Mouse (Mus musculus): ENCODE measurements around the gene Setdb1. TPM values are rescaled to one million over a fixed set of nuclear protein-coding genes. Genes with fewer than 3 reads are reported as not detected.
A peak's percentile ranks its signal among the peaks of the same experiment; 100 is the strongest.
"Not testable (repeated sequence)": the region's sequence is repeated elsewhere in the genome, so short reads cannot be mapped to it uniquely, and the experiment has no call there.

The Setdb1 gene
- polyA plus RNA-seq (2012; ENCODE audit: insufficient read depth, insufficient read length, low replicate concordance, missing spikeins), result not detected in 2 replicates

DNA sequence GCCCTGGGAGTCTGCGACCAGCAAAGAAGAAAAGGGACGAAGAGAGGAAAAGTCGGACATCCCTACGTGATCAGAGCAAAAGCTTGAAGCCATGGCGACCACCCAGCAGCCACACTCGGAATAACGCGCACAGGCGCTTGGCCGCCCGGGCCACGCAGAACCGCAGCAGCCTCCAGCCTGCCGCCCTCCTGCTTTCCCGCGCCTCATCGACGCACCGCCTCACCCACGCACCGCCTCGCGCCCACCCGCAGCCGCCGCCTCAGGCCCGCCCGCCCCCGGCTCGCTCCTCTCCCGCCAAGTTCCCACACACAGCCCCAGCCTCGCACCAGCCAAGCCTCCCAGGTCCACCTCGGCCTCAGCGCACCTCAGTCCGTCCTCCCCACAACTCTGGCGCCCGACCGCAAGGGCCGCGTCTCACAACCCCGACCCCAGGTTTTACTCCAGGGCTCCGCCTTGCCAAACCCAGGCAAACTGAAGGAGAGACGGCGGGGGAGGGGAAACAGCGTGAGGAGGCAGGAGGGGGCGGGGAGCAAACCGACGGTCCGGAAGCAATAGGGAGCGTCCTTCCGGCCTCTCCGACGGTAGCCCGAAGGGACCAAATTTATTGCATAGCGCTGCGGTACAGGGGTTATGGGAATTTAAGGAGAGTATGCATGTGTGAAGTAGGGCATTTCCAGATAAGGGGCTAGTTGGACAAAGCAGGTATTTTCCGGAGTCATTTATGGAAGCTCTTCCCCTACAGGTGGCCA is at the start of gene Setdb1:
TSS of gene Setdb1 (minus strand) at position 502 of the 749 bp plus-strand sequence.
- H3K4me3 ChIP-seq (ENCODE audit: insufficient read depth, low read depth, low read length), result peak within 1 kb of the TSS; percentile 68
- not testable (repeated sequence) for H3K27ac ChIP-seq (ENCODE audit: insufficient read depth, low read depth, low read length); H3K4me1 ChIP-seq (ENCODE audit: control insufficient read depth, insufficient read depth, low read length)
- under 1% methylated on average over 38 of the region's 57 CpGs for WGBS

DNA sequence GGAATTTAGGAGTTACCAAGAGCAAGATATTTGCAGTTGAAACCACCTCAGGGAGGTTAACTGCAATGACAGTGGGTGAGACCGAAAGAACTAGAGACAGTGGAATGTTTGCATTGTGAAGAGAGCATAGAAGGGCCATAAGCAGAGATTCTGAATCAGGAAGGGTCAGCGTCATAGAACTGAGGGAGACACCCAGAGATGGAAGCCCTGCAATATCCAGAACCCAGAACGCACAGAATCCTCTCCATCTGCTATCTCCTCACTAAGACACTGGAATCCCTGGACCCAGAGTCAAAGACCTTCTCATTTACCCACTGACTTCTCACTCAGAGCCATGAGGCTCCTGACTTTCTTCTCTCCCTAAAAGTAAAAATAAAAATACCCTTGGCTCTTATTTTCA is 45.7 kb upstream of the Setdb1 start, which contains the start of gene 4930558C23Rik:
TSS of gene 4930558C23Rik (minus strand) at position 101 of the 400 bp plus-strand sequence.
- WGBS, result 93% methylated on average over 3 of the region's 3 CpGs

DNA sequence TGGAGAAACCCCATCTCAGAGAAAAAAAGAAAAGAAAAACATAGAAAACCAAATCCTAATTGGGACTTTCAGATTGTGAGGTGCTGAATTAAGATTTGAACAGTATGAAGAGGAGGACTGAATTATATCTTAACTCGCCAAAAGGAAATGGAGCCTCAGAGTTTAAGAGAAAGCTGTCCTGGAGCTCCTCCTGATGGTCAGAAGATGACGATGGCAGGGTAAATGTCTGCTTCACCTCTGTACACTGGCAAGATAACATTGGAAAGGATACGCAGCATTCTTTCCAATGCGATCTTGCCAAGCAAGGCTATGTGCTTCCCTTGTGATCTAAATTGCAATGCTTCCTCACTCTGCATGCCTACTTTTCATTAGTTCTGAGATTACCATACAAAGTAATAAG is 37.4 kb upstream of the Setdb1 start:
- Histone ChIP-seq H3K27ac (ENCODE audit: insufficient read depth, low read depth, low read length) (no peak overlapping the region), H3K4me3 (ENCODE audit: insufficient read depth, low read depth, low read length) (no peak overlapping the region), H3K4me1 (ENCODE audit: control insufficient read depth, insufficient read depth, low read length) (no peaks in the 10 kb centered on the region)
- WGBS, result 81% methylated on average over 4 of the region's 4 CpGs
- TF ChIP-seq CTCF (IDR thresholded peaks at IDR 0.05; ENCODE audit: insufficient read depth, low read depth, low read length) (no peak), POLR2A (IDR thresholded peaks at IDR 0.05; ENCODE audit: insufficient read depth, low read depth, low read length) (no peak)

More for the DNA sequence above, 45.7 kb upstream of the Setdb1 start, which contains the start of gene 4930558C23Rik:
- H3K27ac ChIP-seq (ENCODE audit: insufficient read depth, low read depth, low read length), result no peak within 1 kb of the TSS
- H3K4me1 ChIP-seq (ENCODE audit: control insufficient read depth, insufficient read depth, low read length), result no peaks in the 10 kb centered on the region
- no peak within 1 kb of the TSS for H3K4me3 ChIP-seq (ENCODE audit: insufficient read depth, low read depth, low read length)
- TF ChIP-seq POLR2A (IDR thresholded peaks at IDR 0.05; ENCODE audit: insufficient read depth, low read depth, low read length), result no peak
- TF ChIP-seq CTCF (IDR thresholded peaks at IDR 0.05; ENCODE audit: insufficient read depth, low read depth, low read length), result no peak

DNA sequence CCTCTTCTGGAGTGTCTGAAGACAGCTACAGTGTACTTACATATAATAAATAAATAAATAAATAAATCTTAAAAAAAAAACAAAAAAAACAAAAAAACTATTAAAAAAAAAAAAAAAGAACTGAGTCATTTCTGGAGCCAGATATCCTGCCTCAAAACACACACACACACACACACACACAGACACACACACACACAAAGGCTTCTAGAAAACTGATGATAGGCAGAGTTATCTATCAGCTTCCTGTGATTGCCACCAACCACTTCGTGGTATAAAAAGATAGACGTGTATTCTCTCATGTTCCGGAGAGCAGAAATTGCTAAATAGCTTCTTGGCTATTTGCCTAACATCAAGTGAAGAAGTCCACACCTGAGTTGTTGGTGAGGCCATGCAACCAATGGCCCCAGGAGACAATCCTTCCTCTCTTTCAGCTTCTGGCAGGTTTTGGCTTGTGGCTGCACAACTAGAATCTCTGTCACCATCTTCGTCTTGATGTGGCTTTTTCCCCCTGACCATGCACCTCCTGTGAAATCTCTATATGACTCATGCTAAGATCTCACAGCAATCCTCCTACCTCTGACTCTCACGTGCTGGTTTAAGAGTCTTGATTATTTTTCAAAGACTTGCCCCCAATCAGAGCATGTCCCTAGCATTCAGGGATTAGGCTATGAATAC is 28.5 kb upstream of the Setdb1 start:
- TF ChIP-seq POLR2A (IDR thresholded peaks at IDR 0.05; ENCODE audit: insufficient read depth, low read depth, low read length), result no peak
- Histone ChIP-seq H3K4me1 (ENCODE audit: control insufficient read depth, insufficient read depth, low read length) (no peaks in the 10 kb centered on the region), H3K4me3 (ENCODE audit: insufficient read depth, low read depth, low read length) (no peak overlapping the region), H3K27ac (ENCODE audit: insufficient read depth, low read depth, low read length) (no peak overlapping the region)
- WGBS, result 77% methylated on average over 5 of the region's 5 CpGs

DNA sequence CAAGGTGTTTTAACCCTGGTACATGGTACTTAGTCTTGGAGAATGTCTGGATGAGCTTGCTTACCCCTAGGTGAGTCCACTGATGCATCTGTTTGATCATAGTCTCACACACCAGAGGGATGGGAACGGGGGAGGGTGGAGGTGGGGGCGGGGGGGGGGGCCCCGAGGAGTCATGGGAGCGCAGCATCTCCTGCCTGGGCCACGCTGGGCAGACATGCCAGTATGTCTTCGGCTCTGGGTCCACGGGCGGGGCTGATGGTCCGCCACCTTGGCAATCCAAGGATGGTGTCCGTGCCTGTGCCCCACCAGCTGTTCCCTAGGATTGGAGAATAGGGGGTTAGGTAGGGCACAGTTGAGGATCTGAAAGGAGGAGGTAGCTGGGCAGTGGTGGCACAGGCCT is 16.2 kb upstream of the Setdb1 start:
- H3K27ac ChIP-seq (ENCODE audit: insufficient read depth, low read depth, low read length), result no peak overlapping the region
- TF ChIP-seq CTCF (IDR thresholded peaks at IDR 0.05; ENCODE audit: insufficient read depth, low read depth, low read length) (no peak), POLR2A (IDR thresholded peaks at IDR 0.05; ENCODE audit: insufficient read depth, low read depth, low read length) (no peak)
- 89% methylated on average over 10 of the region's 10 CpGs for WGBS
- H3K4me1 ChIP-seq (ENCODE audit: control insufficient read depth, insufficient read depth, low read length), result no peaks in the 10 kb centered on the region
- H3K4me3 ChIP-seq (ENCODE audit: insufficient read depth, low read depth, low read length), result no peak overlapping the region

DNA sequence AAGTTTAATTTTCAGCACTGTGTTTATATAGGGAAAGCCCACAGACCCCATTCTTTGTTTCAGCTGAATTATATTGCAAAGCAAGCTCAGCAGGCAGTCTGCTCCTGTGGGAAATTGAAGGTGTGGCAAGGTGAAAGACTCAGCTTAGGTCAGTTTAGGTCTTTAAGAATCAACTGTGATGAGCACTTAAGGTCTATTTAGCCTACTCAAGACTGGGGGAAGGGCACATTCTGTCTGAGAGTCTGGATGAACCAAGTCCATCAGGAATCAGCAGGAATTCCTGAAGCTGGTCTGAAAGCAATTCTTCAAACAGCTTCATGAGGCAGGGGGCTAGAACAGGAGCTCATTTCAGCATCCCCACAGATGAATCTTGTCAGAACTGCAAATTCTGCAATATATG is 13.1 kb upstream of the Setdb1 start:
- TF ChIP-seq POLR2A (IDR thresholded peaks at IDR 0.05; ENCODE audit: insufficient read depth, low read depth, low read length) (no peak), CTCF (IDR thresholded peaks at IDR 0.05; ENCODE audit: insufficient read depth, low read depth, low read length) (no peak)

DNA sequence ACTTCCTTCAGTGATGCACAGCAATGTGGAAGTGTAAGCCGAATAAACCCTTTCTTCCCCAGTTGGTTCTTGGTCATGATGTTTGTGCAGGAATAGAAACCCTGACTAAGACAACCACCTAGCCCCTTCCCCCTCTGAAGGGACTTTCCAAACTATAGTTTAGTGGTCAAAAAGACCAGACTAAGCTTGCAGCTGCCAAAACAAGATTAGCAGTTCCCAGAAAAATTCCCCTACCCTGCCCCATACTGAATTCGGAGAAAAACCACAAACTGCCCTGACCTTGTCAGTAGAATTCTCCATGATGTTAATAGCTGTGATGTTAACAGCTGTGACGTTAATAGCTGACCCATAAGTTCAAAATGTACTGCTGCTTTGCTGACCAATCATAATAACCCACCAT is 3.3 kb upstream of the Setdb1 start:
- WGBS, result 84% methylated on average over 3 of the region's 3 CpGs
- not testable (repeated sequence) for H3K4me1 ChIP-seq (ENCODE audit: control insufficient read depth, insufficient read depth, low read length); H3K4me3 ChIP-seq (ENCODE audit: insufficient read depth, low read depth, low read length)

More for the DNA sequence above, 13.1 kb upstream of the Setdb1 start:
- Histone ChIP-seq H3K4me1 (ENCODE audit: control insufficient read depth, insufficient read depth, low read length) (no peaks in the 10 kb centered on the region), H3K27ac (ENCODE audit: insufficient read depth, low read depth, low read length) (no peak overlapping the region), H3K4me3 (ENCODE audit: insufficient read depth, low read depth, low read length) (no peak overlapping the region)

DNA sequence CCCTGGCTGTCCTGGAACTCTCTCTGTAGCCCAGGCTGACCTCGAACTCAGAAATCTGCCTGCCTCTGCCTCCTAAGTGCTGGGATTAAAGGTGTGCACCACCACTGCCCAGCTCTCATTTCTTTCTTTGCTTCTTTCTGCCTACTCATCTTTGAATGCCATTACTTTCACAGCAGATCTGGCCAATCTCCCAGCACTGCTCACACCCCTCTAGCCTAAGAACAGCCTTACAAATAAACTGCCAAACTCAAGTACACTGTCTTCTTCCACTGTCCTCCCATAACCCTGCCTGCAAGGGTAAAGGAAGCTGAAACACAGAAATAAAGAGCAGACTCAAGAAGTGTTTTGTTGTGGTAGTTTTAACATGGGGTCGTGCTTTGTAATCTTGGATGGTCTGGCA is 744 bp upstream of the Setdb1 start:
- no peak overlapping the region for H3K27ac ChIP-seq (ENCODE audit: insufficient read depth, low read depth, low read length)
- H3K4me3 ChIP-seq (ENCODE audit: insufficient read depth, low read depth, low read length), result no peak overlapping the region
- H3K4me1 ChIP-seq (ENCODE audit: control insufficient read depth, insufficient read depth, low read length), result no peaks in the 10 kb centered on the region
- 97% methylated on average over 2 of the region's 2 CpGs for WGBS
- TF ChIP-seq CTCF (IDR thresholded peaks at IDR 0.05; ENCODE audit: insufficient read depth, low read depth, low read length) (no peak), POLR2A (IDR thresholded peaks at IDR 0.05; ENCODE audit: insufficient read depth, low read depth, low read length) (no peak)

More for the DNA sequence above, 3.3 kb upstream of the Setdb1 start:
- not testable (repeated sequence) for H3K27ac ChIP-seq (ENCODE audit: insufficient read depth, low read depth, low read length)

DNA sequence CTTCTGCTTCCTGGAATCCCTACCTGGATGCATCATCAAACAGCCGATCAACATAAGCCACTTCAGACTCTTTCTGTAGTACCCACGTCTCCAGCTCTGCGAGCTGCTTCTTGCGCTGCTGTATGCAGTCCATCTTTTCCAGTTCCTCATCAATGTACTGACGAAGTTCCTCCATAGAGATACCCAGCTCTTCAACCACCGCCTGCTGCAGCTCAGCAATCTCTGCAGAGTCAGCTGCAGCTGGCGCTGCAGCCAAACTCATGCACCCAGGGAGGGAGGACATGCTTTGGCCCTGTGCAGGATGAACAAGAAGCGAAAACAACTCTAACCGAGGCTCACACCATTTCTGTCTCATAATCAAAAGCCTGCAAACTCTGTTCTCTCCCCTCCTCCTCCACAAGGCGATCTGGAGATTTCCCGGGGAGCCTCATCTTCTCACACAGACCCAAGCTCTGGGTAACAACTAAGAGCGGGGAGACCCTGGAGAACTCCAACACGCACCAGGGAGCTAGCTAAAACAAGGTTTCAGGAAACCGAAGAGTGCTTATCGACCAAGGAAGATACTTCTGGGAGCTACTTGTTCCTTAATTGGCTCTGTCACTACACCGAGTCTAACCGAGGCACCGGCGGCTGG is 974 bp downstream of the Setdb1 start:
- 12% methylated on average over 11 of the region's 19 CpGs for WGBS
- not testable (repeated sequence) for H3K27ac ChIP-seq (ENCODE audit: insufficient read depth, low read depth, low read length); H3K4me1 ChIP-seq (ENCODE audit: control insufficient read depth, insufficient read depth, low read length)
- H3K4me3 ChIP-seq (ENCODE audit: insufficient read depth, low read depth, low read length), result peak overlapping the region; percentile 68

Measured in olfactory bulb, adult 2 months (tissue).